Mouse (Mus musculus): Measurements from ENCODE around the gene Hist1h2bh. TPM values are rescaled to one million over a fixed set of nuclear protein-coding genes. Genes with fewer than 3 reads are reported as not detected.

Gene Hist1h2bh
- polyA plus RNA-seq, 1 experiment: 1.1 TPM

- Histone ChIP-seq H3K27me3 (ENCODE audit: control insufficient read depth, insufficient read depth, insufficient read length) (no peaks in the 10 kb centered on the region), H3K79me2 (ENCODE audit: control insufficient read depth, insufficient read depth) (no peaks in the 10 kb centered on the region), H3K4me2 (ENCODE audit: low read depth) (no peak overlapping the region), H3K4me3 (no peak overlapping the region), H3ac (ENCODE audit: control insufficient read depth, insufficient read length) (no peak overlapping the region), H3K36me3 (ENCODE audit: control insufficient read depth, insufficient read depth) (no peaks in the 10 kb centered on the region)
- no peak for TF ChIP-seq POLR2AphosphoS2 (IDR thresholded peaks at IDR 0.05; ENCODE audit: insufficient read length, low read depth)
- no peak for TF ChIP-seq MAX (IDR thresholded peaks at IDR 0.05; ENCODE audit: low read depth)
- TF ChIP-seq USF1 (IDR thresholded peaks at IDR 0.05; ENCODE audit: low read depth): no peak
- no peak for TF ChIP-seq TCF3 (IDR thresholded peaks at IDR 0.05; ENCODE audit: insufficient read length, low read depth)
- TF ChIP-seq E2F4 (IDR thresholded peaks at IDR 0.05; ENCODE audit: insufficient read depth): no peak
- TF ChIP-seq MYOG (IDR thresholded peaks at IDR 0.05; ENCODE audit: control insufficient read depth in 1 of 3, insufficient read depth in 1 of 3, insufficient read length in 2 of 3, low read depth in 2 of 3): no peak
- TF ChIP-seq REST (IDR thresholded peaks at IDR 0.05; ENCODE audit: insufficient read depth, insufficient read length): no peak
- no peak for TF ChIP-seq SRF (IDR thresholded peaks at IDR 0.05; ENCODE audit: control insufficient read depth, insufficient read length, low read depth)
Observed at GRCm38 (mm10) chr13:23513517-23513916, 29.7 kb downstream of the Hist1h2bh start.

DNA sequence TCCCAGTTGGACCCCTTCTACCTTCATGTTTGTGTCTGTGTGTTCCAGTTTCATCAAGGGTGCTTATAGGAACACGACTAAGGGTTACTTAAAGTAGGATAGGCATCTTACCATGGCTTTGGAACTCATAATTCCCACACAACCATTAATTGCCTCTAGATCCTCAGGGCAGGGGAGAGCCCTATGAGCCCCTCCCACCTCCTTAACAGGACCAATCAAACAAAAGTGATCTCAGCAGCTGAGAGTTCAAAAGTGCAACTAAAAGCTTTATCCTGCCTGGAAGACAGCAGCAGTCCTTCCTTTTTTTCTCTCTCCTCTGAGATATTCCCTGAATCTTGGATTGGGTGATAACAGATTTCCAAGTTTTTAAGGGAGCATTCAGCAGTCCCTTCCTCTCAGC lies 33.1 kb downstream of the Hist1h2bh start:
- no peaks in the 10 kb centered on the region for H3K79me2 ChIP-seq (ENCODE audit: control insufficient read depth, insufficient read depth)
- TF ChIP-seq USF1 (IDR thresholded peaks at IDR 0.05; ENCODE audit: low read depth) (no peak), MAX (IDR thresholded peaks at IDR 0.05; ENCODE audit: low read depth) (no peak), SRF (IDR thresholded peaks at IDR 0.05; ENCODE audit: control insufficient read depth, insufficient read length, low read depth) (no peak), POLR2AphosphoS2 (IDR thresholded peaks at IDR 0.05; ENCODE audit: insufficient read length, low read depth) (no peak), E2F4 (IDR thresholded peaks at IDR 0.05; ENCODE audit: insufficient read depth) (no peak), TCF3 (IDR thresholded peaks at IDR 0.05; ENCODE audit: insufficient read length, low read depth) (no peak), REST (IDR thresholded peaks at IDR 0.05; ENCODE audit: insufficient read depth, insufficient read length) (no peak), POLR2A (IDR thresholded peaks at IDR 0.05; ENCODE audit: insufficient read length, low read depth) (no peak)
- no peak overlapping the region for H3K4me3 ChIP-seq
- no peaks in the 10 kb centered on the region for H3K27me3 ChIP-seq (ENCODE audit: control insufficient read depth, insufficient read depth, insufficient read length)
- H3ac ChIP-seq (ENCODE audit: control insufficient read depth, insufficient read length): no peak overlapping the region
- H3K4me2 ChIP-seq (ENCODE audit: low read depth): peak overlapping the region; percentile 16
- no peaks in the 10 kb centered on the region for H3K36me3 ChIP-seq (ENCODE audit: control insufficient read depth, insufficient read depth)

- no peaks in the 10 kb centered on the region for H3K36me3 ChIP-seq (ENCODE audit: control insufficient read depth, insufficient read depth)
- TF ChIP-seq REST (IDR thresholded peaks at IDR 0.05; ENCODE audit: insufficient read depth, insufficient read length) (no peak), POLR2AphosphoS2 (IDR thresholded peaks at IDR 0.05; ENCODE audit: insufficient read length, low read depth) (no peak), SRF (IDR thresholded peaks at IDR 0.05; ENCODE audit: control insufficient read depth, insufficient read length, low read depth) (no peak), USF1 (IDR thresholded peaks at IDR 0.05; ENCODE audit: low read depth) (no peak), TCF3 (IDR thresholded peaks at IDR 0.05; ENCODE audit: insufficient read length, low read depth) (no peak), MYOG (IDR thresholded peaks at IDR 0.05; ENCODE audit: control insufficient read depth in 1 of 3, insufficient read depth in 1 of 3, insufficient read length in 2 of 3, low read depth in 2 of 3) (no peak), POLR2A (IDR thresholded peaks at IDR 0.05; ENCODE audit: insufficient read length, low read depth) (no peak), TCF12 (IDR thresholded peaks at IDR 0.05; ENCODE audit: insufficient read depth, poor library complexity, severe bottlenecking) (no peak), E2F4 (IDR thresholded peaks at IDR 0.05; ENCODE audit: insufficient read depth) (no peak), MYOD1 (IDR thresholded peaks at IDR 0.05; ENCODE audit: control insufficient read depth in 1 of 3, insufficient read length in 2 of 3, low read depth in 2 of 3) (no peak), CEBPB (IDR thresholded peaks at IDR 0.05; ENCODE audit: insufficient read depth, poor library complexity, severe bottlenecking) (no peak), MAX (IDR thresholded peaks at IDR 0.05; ENCODE audit: low read depth) (no peak)
- H3ac ChIP-seq (ENCODE audit: control insufficient read depth, insufficient read length): no peak overlapping the region
- H3K79me2 ChIP-seq (ENCODE audit: control insufficient read depth, insufficient read depth): no peaks in the 10 kb centered on the region
- H3K4me3 ChIP-seq: no peak overlapping the region
- H3K27me3 ChIP-seq (ENCODE audit: control insufficient read depth, insufficient read depth, insufficient read length): no peaks in the 10 kb centered on the region
- H3K4me2 ChIP-seq (ENCODE audit: low read depth): no peak overlapping the region
Observed at GRCm38 (mm10) chr13:23506819-23507515, 36.2 kb downstream of the Hist1h2bh start.

DNA sequence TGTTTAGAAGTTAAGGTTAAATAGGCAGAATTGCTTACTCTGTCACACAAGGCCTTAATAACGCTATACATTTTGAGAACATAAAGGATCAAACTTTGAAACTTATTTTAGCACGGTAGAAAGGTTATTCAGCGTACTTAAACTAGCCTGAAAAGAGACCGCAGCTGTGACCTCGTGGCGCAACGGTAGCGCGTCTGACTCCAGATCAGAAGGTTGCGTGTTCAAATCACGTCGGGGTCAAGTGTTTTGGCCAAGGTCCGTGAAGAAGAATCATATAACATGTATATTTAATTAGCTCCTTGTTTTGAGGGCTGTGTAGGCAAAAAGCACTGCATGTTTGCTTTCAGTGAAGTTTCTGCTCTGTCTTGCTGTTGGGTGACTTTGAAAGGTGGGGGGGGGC lies 36.8 kb downstream of the Hist1h2bh start:
- Histone ChIP-seq H3K79me2 (ENCODE audit: control insufficient read depth, insufficient read depth) (no peaks in the 10 kb centered on the region), H3K4me3 (peak overlapping the region; percentile 26), H3K27me3 (ENCODE audit: control insufficient read depth, insufficient read depth, insufficient read length) (no peaks in the 10 kb centered on the region), H3K4me2 (ENCODE audit: low read depth) (peak overlapping the region; percentile 91), H3ac (ENCODE audit: control insufficient read depth, insufficient read length) (no peak overlapping the region), H3K36me3 (ENCODE audit: control insufficient read depth, insufficient read depth) (no peaks in the 10 kb centered on the region)
- 0 out of 2 replicates have a peak, but pooled peaks have one; percentile 31 for TF ChIP-seq CEBPB (IDR thresholded peaks at IDR 0.05; ENCODE audit: insufficient read depth, poor library complexity, severe bottlenecking)
- no peak for TF ChIP-seq POLR2AphosphoS2 (IDR thresholded peaks at IDR 0.05; ENCODE audit: insufficient read length, low read depth)
- no peak for TF ChIP-seq MYOG (IDR thresholded peaks at IDR 0.05; ENCODE audit: control insufficient read depth in 1 of 3, insufficient read depth in 1 of 3, insufficient read length in 2 of 3, low read depth in 2 of 3)

DNA sequence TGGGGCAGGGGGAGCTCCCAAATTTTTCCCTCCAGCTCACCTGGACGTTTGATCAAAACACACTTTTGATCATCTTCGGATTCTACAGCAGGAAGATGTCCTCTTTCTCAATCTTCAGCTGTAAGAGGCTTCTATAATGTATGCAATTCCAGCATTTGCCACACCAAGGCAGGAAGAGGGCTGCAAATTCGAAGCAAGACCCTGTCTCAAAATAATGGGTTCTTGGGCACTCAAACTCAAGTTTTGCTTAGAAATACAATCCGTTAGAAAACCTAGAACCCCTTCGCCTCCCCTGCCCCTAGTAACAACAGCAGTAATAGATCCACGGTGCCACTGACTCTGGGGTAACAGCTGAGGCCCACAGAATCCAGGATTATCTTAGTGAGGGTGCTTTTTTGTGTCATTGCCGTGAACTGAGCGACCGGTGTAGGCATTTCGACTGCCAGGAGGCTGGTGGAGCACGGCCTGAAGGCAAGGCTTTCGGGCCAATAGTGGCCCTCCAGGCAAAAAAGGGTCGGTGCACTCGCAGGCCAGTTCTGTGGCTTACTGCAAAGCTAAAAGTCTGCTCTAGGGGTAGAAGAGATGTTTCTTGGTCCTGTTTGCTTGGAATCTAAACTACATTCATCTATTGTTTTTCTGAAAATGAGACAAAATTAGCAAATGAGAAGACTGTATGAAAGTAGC lies 37.4 kb downstream of the Hist1h2bh start:
- Histone ChIP-seq H3K36me3 (ENCODE audit: control insufficient read depth, insufficient read depth) (no peaks in the 10 kb centered on the region), H3ac (ENCODE audit: control insufficient read depth, insufficient read length) (no peak overlapping the region), H3K4me3 (peak overlapping the region; percentile 26), H3K79me2 (ENCODE audit: control insufficient read depth, insufficient read depth) (no peaks in the 10 kb centered on the region), H3K27me3 (ENCODE audit: control insufficient read depth, insufficient read depth, insufficient read length) (no peaks in the 10 kb centered on the region), H3K4me2 (ENCODE audit: low read depth) (peak overlapping the region; percentile 91)
- TF ChIP-seq TCF12 (IDR thresholded peaks at IDR 0.05; ENCODE audit: insufficient read depth, poor library complexity, severe bottlenecking) (no peak), SRF (IDR thresholded peaks at IDR 0.05; ENCODE audit: control insufficient read depth, insufficient read length, low read depth) (no peak), USF1 (IDR thresholded peaks at IDR 0.05; ENCODE audit: low read depth) (no peak), REST (IDR thresholded peaks at IDR 0.05; ENCODE audit: insufficient read depth, insufficient read length) (no peak), MAX (IDR thresholded peaks at IDR 0.05; ENCODE audit: low read depth) (no peak), MYOG (IDR thresholded peaks at IDR 0.05; ENCODE audit: control insufficient read depth in 1 of 3, insufficient read depth in 1 of 3, insufficient read length in 2 of 3, low read depth in 2 of 3) (no peak), TCF3 (IDR thresholded peaks at IDR 0.05; ENCODE audit: insufficient read length, low read depth) (no peak), CEBPB (IDR thresholded peaks at IDR 0.05; ENCODE audit: insufficient read depth, poor library complexity, severe bottlenecking) (no peak), POLR2A (IDR thresholded peaks at IDR 0.05; ENCODE audit: insufficient read length, low read depth) (no peak), POLR2AphosphoS2 (IDR thresholded peaks at IDR 0.05; ENCODE audit: insufficient read length, low read depth) (no peak), E2F4 (IDR thresholded peaks at IDR 0.05; ENCODE audit: insufficient read depth) (no peak), MYOD1 (IDR thresholded peaks at IDR 0.05; ENCODE audit: control insufficient read depth in 1 of 3, insufficient read length in 2 of 3, low read depth in 2 of 3) (no peak)

All from myocyte (in vitro differentiated cells).